Mouse (Mus musculus) heart, adult 2 months (tissue): ENCODE measurements around the gene Zglp1. TPM values are rescaled to one million over a fixed set of nuclear protein-coding genes. Genes with fewer than 3 reads are reported as not detected.

ENCODE experiments used
- DNase-seq, 2 experiments: peaks; one replicate each; pipeline ENCODE4 v3.0.0; 2021
- H3K27ac ChIP-seq: fragments of 200-600 bp; 2 replicates; pipeline ENCODE4 v1.8.1; 2022
- H3K27me3 ChIP-seq: fragments of 200-500 bp; 2 replicates; pipeline ENCODE4 v1.6.1; 2012; ENCODE audit warnings: mild to moderate bottlenecking, low read length, inconsistent platforms, mixed read lengths; ENCODE audit not compliant: control insufficient read depth, insufficient read depth
- H3K36me3 ChIP-seq: fragments of 200-500 bp; 2 replicates; pipeline ENCODE4 v1.6.1; 2012; ENCODE audit warnings: low read length, inconsistent platforms; ENCODE audit not compliant: control insufficient read depth, insufficient read depth
- H3K4me1 ChIP-seq: fragments of 200-500 bp; 2 replicates; pipeline ENCODE4 v1.6.1; 2011; ENCODE audit warnings: low read length; ENCODE audit not compliant: control insufficient read depth, insufficient read depth
- H3K4me3 ChIP-seq: fragments of 200-600 bp; 2 replicates; pipeline ENCODE4 v1.8.1; 2022
- H3K79me2 ChIP-seq: fragments of 200-500 bp; replicated peaks from 2 replicates; pipeline ENCODE4 v1.6.1; 2012; ENCODE audit warnings: mild to moderate bottlenecking, inconsistent platforms, low read length, moderate library complexity, mixed read lengths; ENCODE audit not compliant: control insufficient read depth, insufficient read depth
- H3K9ac ChIP-seq: fragments of 200-500 bp; 2 replicates; pipeline ENCODE4 v1.6.1; 2012; ENCODE audit warnings: low read depth, mild to moderate bottlenecking, control low read depth, inconsistent platforms, low read length, mixed read lengths
- CTCF ChIP-seq: fragments of 200-600 bp; IDR thresholded peaks from 2 replicates; pipeline ENCODE4 v1.8.1; 2022; ENCODE audit warnings: antibody characterized with exemption, mild to moderate bottlenecking, moderate library complexity
- EP300 ChIP-seq: fragments of 200-500 bp; IDR thresholded peaks from 2 replicates; pipeline ENCODE4 v1.6.1; 2011; ENCODE audit warnings: low read depth, low read length, control low read depth; ENCODE audit not compliant: insufficient read depth
- POLR2A ChIP-seq: fragments of 200-500 bp; IDR thresholded peaks from 2 replicates; pipeline ENCODE4 v1.6.1; 2011; ENCODE audit warnings: mild to moderate bottlenecking, low read depth, low read length, control low read depth; ENCODE audit not compliant: insufficient read depth
- WGBS: fragments of 180-500 bp; shearing (Covaris S2); methylation state at CpG from one replicate; pipeline ENCODE4 v1.1.7; 2018; 5-methylcytosine and 5-hydroxymethylcytosine counted together
- intact Hi-C: fragments of 180-260 bp; cut with DNase I; formaldehyde crosslinking; loops from one replicate; pipeline ENCODE4 v1.15.1; 2025
- polyA plus RNA-seq: library from polyadenylated mRNA; depleted of rRNA; stranded (reverse); fragments of >200 nt; gene quantifications from 2 replicates; pipeline ENCODE4 v1.2.3, GENCODE M21; 2012
- total RNA-seq, 2 experiments: library from RNA; stranded (reverse); gene quantifications; 2 replicates each; pipeline ENCODE4 v1.2.3; 2021

The Zglp1 gene
- total and polyA plus RNA-seq, 3 experiments, result not detected

GRCm38 (mm10) chr9:21021363-21021762 lies 45.5 kb downstream of the Zglp1 start:
- no peaks in the 10 kb centered on the region for H3K36me3 ChIP-seq
- no peaks in the 10 kb centered on the region for H3K27me3 ChIP-seq
- peaks cover 5% of the 10 kb centered on the region for H3K4me1 ChIP-seq
- H3K27ac ChIP-seq, result no peak overlapping the region
- WGBS, result 79% methylated on average over 3 of the region's 3 CpGs
- H3K4me3 ChIP-seq, result no peak overlapping the region
- H3K9ac ChIP-seq, result no peak overlapping the region
- no peaks in the 10 kb centered on the region for H3K79me2 ChIP-seq
- no peak for TF ChIP-seq CTCF
- no peak for TF ChIP-seq POLR2A
- TF ChIP-seq EP300, result no peak
- intact Hi-C loops, result no loop called here
- no peak for DNase-seq

- H3K9ac ChIP-seq, result no peak overlapping the region
- H3K79me2 ChIP-seq, result no peaks in the 10 kb centered on the region
- intact Hi-C loops, result no loop called here
- no peak for TF ChIP-seq CTCF
- no peak for TF ChIP-seq POLR2A
- H3K27ac ChIP-seq, result no peak overlapping the region
- no peaks in the 10 kb centered on the region for H3K36me3 ChIP-seq
- H3K27me3 ChIP-seq, result no peaks in the 10 kb centered on the region
- H3K4me3 ChIP-seq, result no peak overlapping the region
- no peak for DNase-seq
- peaks cover 8% of the 10 kb centered on the region for H3K4me1 ChIP-seq
- WGBS, result 82% methylated on average over 2 of the region's 2 CpGs
Observed at GRCm38 (mm10) chr9:21018600-21018999, 48.3 kb downstream of the Zglp1 start.

GRCm38 (mm10) chr9:21017177-21017575 lies 49.7 kb downstream of the Zglp1 start:
- DNase-seq, result no peak
- H3K79me2 ChIP-seq, result no peaks in the 10 kb centered on the region
- H3K27ac ChIP-seq, result no peak overlapping the region
- TF ChIP-seq EP300 (no peak), POLR2A (no peak), CTCF (no peak)
- 0 out of 2 replicates have a peak overlapping the region, but pooled peaks have one; percentile 3 for H3K4me3 ChIP-seq
- H3K27me3 ChIP-seq, result no peaks in the 10 kb centered on the region
- H3K9ac ChIP-seq, result no peak overlapping the region
- intact Hi-C loops, result no loop called here
- WGBS, result 32% methylated on average over 4 of the region's 4 CpGs
- H3K36me3 ChIP-seq, result no peaks in the 10 kb centered on the region
- H3K4me1 ChIP-seq, result peaks cover 8% of the 10 kb centered on the region

GRCm38 (mm10) chr9:21016331-21017176 lies 50.3 kb downstream of the Zglp1 start:
- peak overlapping the region; percentile 74 for H3K27ac ChIP-seq
- H3K4me3 ChIP-seq, result peak overlapping the region; percentile 45
- H3K27me3 ChIP-seq, result no peaks in the 10 kb centered on the region
- 4% methylated on average over 17 of the region's 17 CpGs for WGBS
- H3K79me2 ChIP-seq, result no peaks in the 10 kb centered on the region
- peak overlapping the region; percentile 51 for H3K9ac ChIP-seq
- peaks cover 12% of the 10 kb centered on the region for H3K4me1 ChIP-seq
- H3K36me3 ChIP-seq, result no peaks in the 10 kb centered on the region
- intact Hi-C loops, result no loop called here
- no peak for TF ChIP-seq EP300
- TF ChIP-seq CTCF, result no peak
- TF ChIP-seq POLR2A, result no peak
- DNase-seq, result peak; percentile 49 to 56

GRCm38 (mm10) chr9:21015571-21016130 lies 51.2 kb downstream of the Zglp1 start, which contains the start of gene Icam1:
Gene Icam1 (plus strand): TSS chr9:21015985.
- peak within 1 kb of the TSS; percentile 53 for H3K9ac ChIP-seq
- WGBS, result 2% methylated on average over 30 of the region's 30 CpGs
- intact Hi-C loops, result loop anchor here (2.0 kb wide), 1 partner anchor 13 kb away; the partner anchor contains the start of gene Icam4
- no peaks in the 10 kb centered on the region for H3K36me3 ChIP-seq
- peak within 1 kb of the TSS; percentile 74 for H3K27ac ChIP-seq
- H3K27me3 ChIP-seq, result no peaks in the 10 kb centered on the region
- TF ChIP-seq CTCF, result no peak
- peak; percentile 90 for TF ChIP-seq POLR2A
- peak; percentile 83 to 86 for DNase-seq
- peak within 1 kb of the TSS; percentile 45 for H3K4me3 ChIP-seq
- H3K4me1 ChIP-seq, result peaks cover 13% of the 10 kb centered on the region
- no peaks in the 10 kb centered on the region for H3K79me2 ChIP-seq
